Mouse (Mus musculus) embryonic fibroblast, embryonic 13.5 days (primary cell): ENCODE results near the gene Ssx2ip.

Experiments used
- CTCF ChIP-seq: IDR thresholded peaks from 2 replicates; pipeline ENCODE4 v1.5.1; 2011; ENCODE audit warnings: mild to moderate bottlenecking, control low read depth, low read length, moderate library complexity, borderline replicate concordance; ENCODE audit not compliant: insufficient read depth
- POLR2A ChIP-seq: IDR thresholded peaks from 2 replicates; pipeline ENCODE4 v1.6.1; 2011; ENCODE audit warnings: low read depth, mild to moderate bottlenecking, control low read depth, low read length, moderate library complexity

GRCm38 (mm10) chr3:146413016-146413415, 8.6 kb downstream of the Ssx2ip start:
- TF ChIP-seq POLR2A = no peak
- no peak for TF ChIP-seq CTCF
